Mouse (Mus musculus) ES-Bruce4 (cell line): Measurements from ENCODE around the gene Fbxl8.

Experiments
- CTCF ChIP-seq: IDR thresholded peaks from one replicate; pipeline ENCODE4 v1.8.1; 2011; ENCODE audit warnings: low read depth, low read length
- EP300 ChIP-seq: IDR thresholded peaks from 2 replicates; pipeline ENCODE4 v1.6.1; 2011; ENCODE audit warnings: low read depth, low read length; ENCODE audit not compliant: insufficient read depth

- TF ChIP-seq EP300 (no peak), CTCF (peak; percentile 5)
Measured at GRCm38 (mm10) chr8:105278911-105279334, 14.5 kb downstream of the Fbxl8 start.
